Mouse (Mus musculus) heart, adult 2 months (tissue): ENCODE measurements at regions not wholly inside any gene's neighbourhood (a gene's known extent, or its start where the extent isn't known, plus 50 kb on each side); places are given as distances from the start of the nearest gene placed in this dataset.

Source experiments
- DNase-seq, 2 experiments: peaks; one replicate each; pipeline ENCODE4 v3.0.0; 2021
- H3K27ac ChIP-seq: fragments of 200-600 bp; 2 replicates; pipeline ENCODE4 v1.8.1; 2022
- H3K27me3 ChIP-seq: fragments of 200-500 bp; 2 replicates; pipeline ENCODE4 v1.6.1; 2012; ENCODE audit warnings: mild to moderate bottlenecking, low read length, inconsistent platforms, mixed read lengths; ENCODE audit not compliant: control insufficient read depth, insufficient read depth
- H3K36me3 ChIP-seq: fragments of 200-500 bp; 2 replicates; pipeline ENCODE4 v1.6.1; 2012; ENCODE audit warnings: low read length, inconsistent platforms; ENCODE audit not compliant: control insufficient read depth, insufficient read depth
- H3K4me1 ChIP-seq: fragments of 200-500 bp; 2 replicates; pipeline ENCODE4 v1.6.1; 2011; ENCODE audit warnings: low read length; ENCODE audit not compliant: control insufficient read depth, insufficient read depth
- H3K4me3 ChIP-seq: fragments of 200-600 bp; 2 replicates; pipeline ENCODE4 v1.8.1; 2022
- H3K79me2 ChIP-seq: fragments of 200-500 bp; replicated peaks from 2 replicates; pipeline ENCODE4 v1.6.1; 2012; ENCODE audit warnings: mild to moderate bottlenecking, inconsistent platforms, low read length, moderate library complexity, mixed read lengths; ENCODE audit not compliant: control insufficient read depth, insufficient read depth
- H3K9ac ChIP-seq: fragments of 200-500 bp; 2 replicates; pipeline ENCODE4 v1.6.1; 2012; ENCODE audit warnings: low read depth, mild to moderate bottlenecking, control low read depth, inconsistent platforms, low read length, mixed read lengths
- CTCF ChIP-seq: fragments of 200-600 bp; IDR thresholded peaks from 2 replicates; pipeline ENCODE4 v1.8.1; 2022; ENCODE audit warnings: antibody characterized with exemption, mild to moderate bottlenecking, moderate library complexity
- EP300 ChIP-seq: fragments of 200-500 bp; IDR thresholded peaks from 2 replicates; pipeline ENCODE4 v1.6.1; 2011; ENCODE audit warnings: low read depth, low read length, control low read depth; ENCODE audit not compliant: insufficient read depth
- POLR2A ChIP-seq: fragments of 200-500 bp; IDR thresholded peaks from 2 replicates; pipeline ENCODE4 v1.6.1; 2011; ENCODE audit warnings: mild to moderate bottlenecking, low read depth, low read length, control low read depth; ENCODE audit not compliant: insufficient read depth
- WGBS: fragments of 180-500 bp; shearing (Covaris S2); methylation state at CpG from one replicate; pipeline ENCODE4 v1.1.7; 2018; 5-methylcytosine and 5-hydroxymethylcytosine counted together
- intact Hi-C: fragments of 180-260 bp; cut with DNase I; formaldehyde crosslinking; loops from one replicate; pipeline ENCODE4 v1.15.1; 2025

DNA sequence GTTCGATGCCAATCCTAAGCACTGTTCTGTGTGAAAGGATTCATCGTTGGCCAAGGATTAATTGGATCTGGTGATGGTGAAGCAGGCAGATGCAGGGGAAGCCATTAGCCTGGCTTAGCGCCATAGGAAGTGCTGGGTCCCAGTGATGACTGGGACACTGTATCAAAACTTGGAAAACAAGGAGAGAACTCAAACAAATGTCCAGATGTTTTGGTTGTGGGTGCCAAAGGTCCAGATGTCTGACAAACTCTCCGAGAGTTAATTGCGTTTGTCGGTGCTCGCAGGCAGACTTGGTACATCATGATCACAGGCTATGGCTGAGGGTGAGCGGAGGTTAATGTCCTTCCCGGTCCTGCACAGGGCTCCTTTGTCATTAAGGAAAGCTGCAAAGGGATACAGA is 283.4 kb downstream of the Hlx start:
- DNase-seq = peak; percentile 76 to 82
- intact Hi-C loops = loop anchor here (1.0 to 5.0 kb wide), 5 partner anchors 22 to 286 kb away; no protein-coding TSS in a partner anchor
- TF ChIP-seq POLR2A = peak; percentile 20; the same call in 1 of the 2 replicates
- TF ChIP-seq EP300 = peak; percentile 93
- TF ChIP-seq CTCF = no peak
- Histone ChIP-seq H3K9ac (no peak overlapping the region), H3K4me1 (peaks cover 14% of the 10 kb centered on the region), H3K36me3 (no peaks in the 10 kb centered on the region), H3K27me3 (no peaks in the 10 kb centered on the region), H3K4me3 (no peak overlapping the region), H3K79me2 (no peaks in the 10 kb centered on the region), H3K27ac (peak overlapping the region; percentile 57)
- 49% methylated on average over 9 of the region's 9 CpGs for WGBS

DNA sequence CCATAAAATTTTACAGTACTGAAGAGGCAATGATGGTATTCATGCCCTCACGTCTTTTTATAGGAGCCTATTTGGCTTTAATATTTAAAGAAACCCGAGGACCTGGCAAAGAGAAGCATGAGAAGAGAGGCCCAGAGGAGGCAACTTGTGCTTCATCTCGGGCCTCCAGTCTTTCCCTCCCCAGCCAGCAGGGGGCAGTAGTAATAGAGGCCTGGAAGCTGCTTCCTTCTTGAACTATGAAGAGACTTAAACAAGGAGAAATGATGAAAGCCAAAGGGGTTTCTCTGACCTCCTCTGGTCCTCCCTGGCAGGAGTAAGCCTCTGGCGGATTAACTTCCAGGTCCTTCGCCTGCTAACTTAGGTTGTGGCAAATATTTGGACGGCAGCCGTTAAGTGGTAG is 284.5 kb downstream of the Hlx start:
- Histone ChIP-seq H3K36me3 (no peaks in the 10 kb centered on the region), H3K27ac (peak overlapping the region; percentile 57)
- TF ChIP-seq CTCF (no peak; the same call in 1 of the 2 replicates), POLR2A (no peak), EP300 (no peak)

DNA sequence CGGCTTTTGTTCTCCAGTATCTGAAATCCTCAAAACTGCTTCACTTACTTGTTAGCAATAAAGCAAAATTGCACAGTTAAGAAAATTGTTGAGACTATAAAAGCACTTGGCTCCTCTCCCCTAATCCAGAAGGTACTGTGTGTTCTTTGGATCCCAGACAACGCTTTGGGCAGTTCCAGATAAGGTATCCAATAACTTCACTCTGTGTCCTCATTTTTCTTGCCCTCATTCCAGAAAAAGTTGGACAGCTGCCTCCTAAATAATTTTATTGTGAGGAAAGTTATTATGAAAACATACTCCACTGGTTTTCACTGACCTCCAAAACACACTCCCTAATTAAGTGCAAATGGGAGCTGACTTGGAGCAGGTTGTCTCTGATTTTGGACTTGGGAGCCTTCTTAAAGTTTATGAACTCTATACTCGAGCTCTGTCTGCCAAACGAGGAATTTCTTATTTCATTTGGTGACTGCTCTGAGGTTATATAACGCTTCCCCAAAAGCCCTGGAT is 285.2 kb downstream of the Hlx start:
- no peak overlapping the region for H3K9ac ChIP-seq
- peaks cover 19% of the 10 kb centered on the region for H3K4me1 ChIP-seq
- no peaks in the 10 kb centered on the region for H3K36me3 ChIP-seq
- peak; percentile 49 to 62 for DNase-seq
- H3K4me3 ChIP-seq = no peak overlapping the region
- intact Hi-C loops = loop anchor here (5.0 kb wide), 2 partner anchors 180 to 230 kb away; no protein-coding TSS in a partner anchor
- WGBS = 18% methylated on average over 5 of the region's 5 CpGs
- TF ChIP-seq EP300 (no peak), CTCF (no peak), POLR2A (no peak)
- H3K27me3 ChIP-seq = no peaks in the 10 kb centered on the region
- no peaks in the 10 kb centered on the region for H3K79me2 ChIP-seq
- peak overlapping the region; percentile 51 for H3K27ac ChIP-seq

More for the DNA sequence above, 284.5 kb downstream of the Hlx start:
- DNase-seq = peak; percentile 78 to 82
- intact Hi-C loops = loop anchor here (1.0 to 5.0 kb wide), 5 partner anchors 157 to 323 kb away; no protein-coding TSS in a partner anchor
- Histone ChIP-seq H3K79me2 (no peaks in the 10 kb centered on the region), H3K4me1 (peaks cover 16% of the 10 kb centered on the region), H3K27me3 (no peaks in the 10 kb centered on the region), H3K9ac (no peak overlapping the region), H3K4me3 (no peak overlapping the region)
- WGBS = 61% methylated on average over 7 of the region's 7 CpGs

DNA sequence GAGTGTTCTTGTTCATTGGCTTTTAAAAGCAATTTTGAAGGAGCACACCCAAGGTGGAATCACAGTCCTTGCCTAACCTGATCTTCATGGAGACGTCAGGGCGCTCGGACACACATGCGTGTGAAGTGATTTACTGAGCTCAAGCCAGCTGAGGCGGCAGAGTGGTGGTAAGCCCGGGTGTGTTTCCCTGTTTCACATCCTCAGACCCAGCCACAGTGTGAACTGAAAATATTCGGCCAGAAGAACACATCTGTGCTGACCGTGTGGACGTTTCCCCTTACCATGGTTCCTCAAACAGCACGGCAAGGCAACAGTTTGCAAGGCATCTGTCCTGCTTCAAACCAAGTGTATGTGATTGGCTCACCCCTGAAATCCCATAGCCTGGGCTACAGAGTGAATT is 288.2 kb downstream of the Hlx start:
- Histone ChIP-seq H3K27me3 (no peaks in the 10 kb centered on the region), H3K27ac (no peak overlapping the region), H3K36me3 (no peaks in the 10 kb centered on the region; the same call in 1 of the 2 replicates), H3K4me1 (peaks cover 27% of the 10 kb centered on the region), H3K4me3 (no peak overlapping the region), H3K79me2 (no peaks in the 10 kb centered on the region), H3K9ac (no peak overlapping the region)
- no peak for TF ChIP-seq POLR2A
- TF ChIP-seq EP300 = no peak
- TF ChIP-seq CTCF = no peak
- WGBS = 85% methylated on average over 10 of the region's 10 CpGs
- intact Hi-C loops = no loop called here
- peak in 1 of 2 experiments; percentile 52 for DNase-seq

DNA sequence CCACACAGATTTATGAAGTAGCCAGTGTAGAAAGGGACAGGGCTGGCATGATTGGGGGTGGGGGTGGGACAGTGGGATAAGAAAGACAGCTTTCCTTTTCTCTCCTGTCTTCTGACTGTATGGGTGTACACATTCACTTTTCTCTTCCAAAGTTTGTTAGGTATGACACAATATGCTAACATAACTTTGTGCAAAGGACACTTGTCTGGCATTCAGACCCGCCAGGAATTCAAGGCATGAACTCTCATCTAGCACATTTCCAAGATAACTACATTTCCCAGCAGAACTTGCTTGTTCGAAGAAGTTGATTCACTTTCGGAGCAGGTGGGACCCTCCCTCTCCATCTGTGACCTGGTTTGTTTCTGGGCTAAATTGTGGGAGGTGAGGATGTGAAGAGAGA is 289.7 kb downstream of the Hlx start:
- no peak for TF ChIP-seq CTCF
- no peak for TF ChIP-seq EP300
- TF ChIP-seq POLR2A = no peak
- DNase-seq = no peak
- 36% methylated on average over 3 of the region's 3 CpGs for WGBS
- H3K36me3 ChIP-seq = peaks cover 3% of the 10 kb centered on the region; the same call in 1 of the 2 replicates
- H3K27ac ChIP-seq = no peak overlapping the region
- H3K79me2 ChIP-seq = no peaks in the 10 kb centered on the region
- H3K9ac ChIP-seq = no peak overlapping the region
- intact Hi-C loops = no loop called here
- peaks cover 27% of the 10 kb centered on the region for H3K4me1 ChIP-seq
- no peak overlapping the region for H3K4me3 ChIP-seq
- H3K27me3 ChIP-seq = no peaks in the 10 kb centered on the region

DNA sequence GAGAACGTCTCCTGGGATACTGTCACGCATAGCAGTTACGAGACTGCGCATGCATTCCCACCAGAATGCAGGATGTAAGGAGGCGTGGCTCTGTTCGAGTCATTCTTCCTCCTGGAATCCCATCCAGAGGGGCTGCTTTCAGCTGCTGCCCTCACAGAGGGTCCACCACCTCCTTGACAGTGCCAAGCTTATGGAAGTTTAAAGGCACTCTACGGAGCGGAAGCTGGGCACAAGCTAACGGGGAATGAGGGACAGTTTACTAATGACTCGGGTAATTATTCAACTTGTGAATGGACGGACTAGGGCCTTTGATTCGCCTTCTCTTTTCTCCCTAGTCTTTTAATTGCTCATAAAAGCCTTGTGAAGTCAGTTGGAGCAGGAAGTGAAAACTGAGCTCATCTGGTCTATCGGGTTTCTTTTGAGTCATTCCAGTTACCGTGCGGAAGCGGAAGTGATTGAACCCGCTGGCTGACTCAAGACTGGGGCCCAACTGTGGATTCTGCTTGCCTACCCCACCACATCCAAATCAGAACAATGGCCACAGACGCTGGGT is 291.3 kb downstream of the Hlx start:
- no peak overlapping the region for H3K9ac ChIP-seq
- WGBS = 45% methylated on average over 18 of the region's 18 CpGs
- peak in 1 of 2 experiments; percentile 46 for DNase-seq
- peak overlapping the region; percentile 39; the same call in 1 of the 2 replicates for H3K27ac ChIP-seq
- peaks cover 27% of the 10 kb centered on the region for H3K4me1 ChIP-seq
- intact Hi-C loops = loop anchor here (2.0 kb wide), 1 partner anchor 152 kb away; no protein-coding TSS in a partner anchor
- H3K27me3 ChIP-seq = no peaks in the 10 kb centered on the region
- no peak for TF ChIP-seq CTCF
- no peak for TF ChIP-seq POLR2A
- no peak for TF ChIP-seq EP300
- H3K4me3 ChIP-seq = no peak overlapping the region
- peaks cover 3% of the 10 kb centered on the region; the same call in 1 of the 2 replicates for H3K36me3 ChIP-seq
- no peaks in the 10 kb centered on the region for H3K79me2 ChIP-seq
